Mouse (Mus musculus): ENCODE measurements at regions not wholly inside any gene's neighbourhood (a gene's known extent, or its start where the extent isn't known, plus 50 kb on each side); places are given as distances from the start of the nearest gene placed in this dataset.

GRCm38 (mm10) chr13:53729848-53730247 lies 257.0 kb upstream of the Msx2 start:
- no peak for TF ChIP-seq CTCF (IDR thresholded peaks at IDR 0.05; ENCODE audit: borderline replicate concordance, control insufficient read depth, extremely low read depth, insufficient read depth, low read length, poor library complexity)
- no peak for TF ChIP-seq POLR2A (IDR thresholded peaks at IDR 0.05; ENCODE audit: control insufficient read depth, extremely low read depth, insufficient read depth, low read length, poor library complexity)

All from thymus, adult 2 months (tissue).